Mouse (Mus musculus) neural tube, embryonic 14.5 days (tissue): ENCODE measurements around the gene Disp1. TPM values are rescaled to one million over a fixed set of nuclear protein-coding genes. Genes with fewer than 3 reads are reported as not detected.

ENCODE experiments used
- ATAC-seq: fragments of 200-750 bp; cut with Nextera tagmentation; 2 replicates; pipeline ENCODE4 v1.8.0; 2017; ENCODE audit warnings: low read depth, mild to moderate bottlenecking, moderate TSS enrichment, moderate library complexity
- H3K27ac ChIP-seq: fragments of 300-500 bp; sonication (generic); 2 replicates; pipeline ENCODE4 v1.5.1; 2014; ENCODE audit warnings: low read depth, mild to moderate bottlenecking, control low read depth, low read length, moderate library complexity, mixed read lengths
- H3K27me3 ChIP-seq: fragments of 300-500 bp; sonication (generic); 2 replicates; pipeline ENCODE4 v1.6.1; 2014; ENCODE audit warnings: low read length; ENCODE audit not compliant: control insufficient read depth, insufficient read depth
- H3K36me3 ChIP-seq: fragments of 300-500 bp; sonication (generic); 2 replicates; pipeline ENCODE4 v1.6.1; 2014; ENCODE audit warnings: low read length, mixed read lengths; ENCODE audit not compliant: control insufficient read depth, insufficient read depth
- H3K4me1 ChIP-seq: fragments of 300-500 bp; sonication (generic); 2 replicates; pipeline ENCODE4 v1.6.1; 2014; ENCODE audit warnings: low read length; ENCODE audit not compliant: control insufficient read depth, insufficient read depth
- H3K4me2 ChIP-seq: fragments of 300-500 bp; sonication (generic); 2 replicates; pipeline ENCODE4 v1.6.1; 2014; ENCODE audit warnings: mild to moderate bottlenecking, low read depth, low read length, control low read depth
- H3K4me3 ChIP-seq: fragments of 300-500 bp; sonication (generic); 2 replicates; pipeline ENCODE4 v1.5.1; 2014; ENCODE audit warnings: low read depth, low read length, control low read depth, mixed read lengths
- H3K9ac ChIP-seq: fragments of 300-500 bp; sonication (generic); replicated peaks from 2 replicates; pipeline ENCODE4 v1.6.1; 2014; ENCODE audit warnings: low read depth, mild to moderate bottlenecking, control low read depth, low read length, mixed read lengths
- H3K9me3 ChIP-seq: fragments of 300-500 bp; sonication (generic); 2 replicates; pipeline ENCODE4 v1.6.1; 2016; ENCODE audit warnings: low read length; ENCODE audit not compliant: control insufficient read depth
- WGBS: fragments of 180-500 bp; shearing (Covaris S2); extraction: QIAGEN DNeasy Blood & Tissue Kit; methylation state at CpG from one replicate; pipeline ENCODE4 v1.1.7; 2014; 5-methylcytosine and 5-hydroxymethylcytosine counted together
- polyA plus RNA-seq: library from polyadenylated mRNA; unstranded; fragments of >200 nt; fragmentation: Nextera tagmentation; extraction: Ambion mirVana; gene quantifications from 2 replicates; pipeline ENCODE4 v1.2.1, GENCODE M21; 2014

Gene Disp1
- polyA plus RNA-seq, 1 experiment from 2014 or later, result 9.7 TPM

GRCm38 (mm10) chr1:183213850-183214249, 7.5 kb downstream of the Disp1 start:
- no peak overlapping the region for H3K9ac ChIP-seq
- H3K4me1 ChIP-seq, result no peaks in the 10 kb centered on the region
- H3K27me3 ChIP-seq, result no peaks in the 10 kb centered on the region
- no peaks in the 10 kb centered on the region for H3K9me3 ChIP-seq
- H3K27ac ChIP-seq, result no peak overlapping the region
- WGBS, result 86% methylated on average over 6 of the region's 6 CpGs
- no peaks in the 10 kb centered on the region for H3K36me3 ChIP-seq
- H3K4me3 ChIP-seq, result no peak overlapping the region
- no peak for ATAC-seq
- H3K4me2 ChIP-seq, result no peak overlapping the region

GRCm38 (mm10) chr1:183212757-183213211, 8.5 kb downstream of the Disp1 start:
- H3K27me3 ChIP-seq, result no peaks in the 10 kb centered on the region
- WGBS, result 82% methylated on average over 6 of the region's 6 CpGs
- no peak overlapping the region for H3K9ac ChIP-seq
- no peak for ATAC-seq
- no peak overlapping the region for H3K27ac ChIP-seq
- no peaks in the 10 kb centered on the region; the same call in 1 of the 2 replicates for H3K4me1 ChIP-seq
- H3K9me3 ChIP-seq, result no peaks in the 10 kb centered on the region
- no peak overlapping the region for H3K4me3 ChIP-seq
- no peak overlapping the region for H3K4me2 ChIP-seq
- no peaks in the 10 kb centered on the region for H3K36me3 ChIP-seq

GRCm38 (mm10) chr1:183210115-183210514, 11.2 kb downstream of the Disp1 start:
- 87% methylated on average over 8 of the region's 8 CpGs for WGBS
- no peak overlapping the region for H3K27ac ChIP-seq
- H3K4me3 ChIP-seq, result no peak overlapping the region
- H3K4me2 ChIP-seq, result no peak overlapping the region
- no peak for ATAC-seq
- H3K36me3 ChIP-seq, result no peaks in the 10 kb centered on the region
- no peaks in the 10 kb centered on the region; the same call in 1 of the 2 replicates for H3K4me1 ChIP-seq
- no peaks in the 10 kb centered on the region for H3K9me3 ChIP-seq
- H3K27me3 ChIP-seq, result no peaks in the 10 kb centered on the region
- H3K9ac ChIP-seq, result no peak overlapping the region

- no peak overlapping the region for H3K4me3 ChIP-seq
- H3K4me2 ChIP-seq, result no peak overlapping the region
- H3K36me3 ChIP-seq, result no peaks in the 10 kb centered on the region
- no peaks in the 10 kb centered on the region for H3K27me3 ChIP-seq
- H3K27ac ChIP-seq, result no peak overlapping the region
- no peaks in the 10 kb centered on the region for H3K9me3 ChIP-seq
- H3K4me1 ChIP-seq, result no peaks in the 10 kb centered on the region; the same call in 1 of the 2 replicates
- 90% methylated on average over 6 of the region's 6 CpGs for WGBS
- ATAC-seq, result no peak
- H3K9ac ChIP-seq, result no peak overlapping the region
Observed at GRCm38 (mm10) chr1:183207623-183208022, 13.7 kb downstream of the Disp1 start.

- Histone ChIP-seq H3K9ac (no peak overlapping the region), H3K4me3 (no peak overlapping the region), H3K27ac (no peak overlapping the region), H3K4me2 (no peak overlapping the region), H3K9me3 (no peaks in the 10 kb centered on the region), H3K4me1 (no peaks in the 10 kb centered on the region; the same call in 1 of the 2 replicates), H3K36me3 (no peaks in the 10 kb centered on the region), H3K27me3 (no peaks in the 10 kb centered on the region)
- no peak for ATAC-seq
- 67% methylated on average over 3 of the region's 3 CpGs for WGBS
Observed at GRCm38 (mm10) chr1:183207141-183207540, 14.2 kb downstream of the Disp1 start.

GRCm38 (mm10) chr1:183200926-183201325, 20.4 kb downstream of the Disp1 start:
- no peak for ATAC-seq
- Histone ChIP-seq H3K36me3 (no peaks in the 10 kb centered on the region), H3K4me2 (no peak overlapping the region), H3K9me3 (no peaks in the 10 kb centered on the region), H3K4me1 (0 out of 2 replicates have a peak, but pooled peaks cover 4% of the 10 kb centered on the region), H3K27me3 (no peaks in the 10 kb centered on the region), H3K9ac (no peak overlapping the region), H3K27ac (no peak overlapping the region), H3K4me3 (no peak overlapping the region)
- 93% methylated on average over 5 of the region's 5 CpGs for WGBS

GRCm38 (mm10) chr1:183194763-183195162, 26.6 kb downstream of the Disp1 start:
- H3K4me2 ChIP-seq, result no peak overlapping the region
- no peak overlapping the region for H3K4me3 ChIP-seq
- H3K36me3 ChIP-seq, result no peaks in the 10 kb centered on the region
- no peak overlapping the region for H3K9ac ChIP-seq
- no peak overlapping the region for H3K27ac ChIP-seq
- H3K4me1 ChIP-seq, result 0 out of 2 replicates have a peak, but pooled peaks cover 5% of the 10 kb centered on the region
- no peaks in the 10 kb centered on the region for H3K9me3 ChIP-seq
- H3K27me3 ChIP-seq, result no peaks in the 10 kb centered on the region
- ATAC-seq, result no peak
- 87% methylated on average over 18 of the region's 18 CpGs for WGBS

GRCm38 (mm10) chr1:183194151-183194550, 27.2 kb downstream of the Disp1 start:
- WGBS, result 84% methylated on average over 5 of the region's 5 CpGs
- H3K27me3 ChIP-seq, result no peaks in the 10 kb centered on the region
- H3K27ac ChIP-seq, result no peak overlapping the region
- no peak for ATAC-seq
- H3K9ac ChIP-seq, result no peak overlapping the region
- H3K4me3 ChIP-seq, result no peak overlapping the region
- no peak overlapping the region for H3K4me2 ChIP-seq
- no peaks in the 10 kb centered on the region for H3K9me3 ChIP-seq
- no peaks in the 10 kb centered on the region for H3K36me3 ChIP-seq
- 0 out of 2 replicates have a peak, but pooled peaks cover 7% of the 10 kb centered on the region for H3K4me1 ChIP-seq

- H3K4me3 ChIP-seq, result no peak overlapping the region
- no peaks in the 10 kb centered on the region for H3K27me3 ChIP-seq
- no peaks in the 10 kb centered on the region for H3K36me3 ChIP-seq
- ATAC-seq, result no peak
- no peak overlapping the region for H3K9ac ChIP-seq
- H3K27ac ChIP-seq, result no peak overlapping the region
- 0 out of 2 replicates have a peak, but pooled peaks cover 7% of the 10 kb centered on the region for H3K4me1 ChIP-seq
- WGBS, result 38% methylated on average over 10 of the region's 10 CpGs
- no peak overlapping the region for H3K4me2 ChIP-seq
- no peaks in the 10 kb centered on the region for H3K9me3 ChIP-seq
Observed at GRCm38 (mm10) chr1:183191398-183191797, 29.9 kb downstream of the Disp1 start.
